Mouse (Mus musculus): ENCODE results near the gene Dnajc5.
A peak's percentile ranks its signal among the peaks of the same experiment; 100 is the strongest.

Dnajc5 gene

DNA sequence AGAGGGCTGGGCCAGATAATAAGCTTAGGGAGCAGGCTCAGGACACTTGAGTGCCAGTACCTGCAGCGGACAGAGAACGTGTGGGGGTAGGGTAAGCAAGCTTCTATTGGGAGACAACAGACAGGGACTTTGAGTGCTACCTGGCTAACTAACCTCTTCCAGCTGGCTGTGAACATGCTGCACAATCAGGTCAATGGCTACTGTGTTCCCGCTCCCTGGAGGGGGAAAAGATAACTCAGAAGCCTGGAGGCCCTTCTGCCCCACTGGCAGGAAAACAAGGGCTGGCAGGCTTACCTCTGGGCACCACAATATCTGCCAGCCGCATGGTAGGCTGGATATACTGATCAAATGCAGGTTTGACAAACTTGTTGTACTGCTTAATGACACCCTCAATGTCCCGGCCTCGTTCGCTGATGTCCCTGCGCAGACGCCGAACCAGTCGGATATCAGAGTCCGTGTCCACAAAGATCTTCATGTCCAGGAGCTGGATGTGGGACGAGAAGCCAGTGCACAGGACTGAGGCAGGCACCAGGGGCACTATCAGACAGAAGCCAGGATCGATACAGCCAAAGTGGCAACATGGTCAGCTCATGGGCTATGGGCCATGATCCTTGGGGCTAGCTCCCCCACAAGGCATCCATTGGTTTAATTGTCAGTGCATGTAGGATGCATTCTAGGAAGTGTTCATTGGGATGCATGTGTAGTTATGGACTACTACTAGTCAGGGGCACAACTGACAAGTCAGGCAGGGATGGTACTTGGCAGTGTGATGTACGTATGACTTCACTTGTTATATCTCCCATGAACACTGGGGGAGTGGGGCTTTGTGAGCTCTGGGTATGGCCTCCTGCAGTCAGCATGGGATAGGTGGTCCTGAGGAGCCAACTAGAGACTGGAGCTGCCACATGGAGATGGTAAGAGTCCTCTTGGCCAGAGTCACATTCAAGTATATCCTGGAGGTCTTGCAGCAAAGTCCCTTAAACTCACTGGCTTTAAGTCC is 52.9 kb downstream of the Dnajc5 start:
- no peak for ATAC-seq (ENCODE audit: low TSS enrichment)

DNA sequence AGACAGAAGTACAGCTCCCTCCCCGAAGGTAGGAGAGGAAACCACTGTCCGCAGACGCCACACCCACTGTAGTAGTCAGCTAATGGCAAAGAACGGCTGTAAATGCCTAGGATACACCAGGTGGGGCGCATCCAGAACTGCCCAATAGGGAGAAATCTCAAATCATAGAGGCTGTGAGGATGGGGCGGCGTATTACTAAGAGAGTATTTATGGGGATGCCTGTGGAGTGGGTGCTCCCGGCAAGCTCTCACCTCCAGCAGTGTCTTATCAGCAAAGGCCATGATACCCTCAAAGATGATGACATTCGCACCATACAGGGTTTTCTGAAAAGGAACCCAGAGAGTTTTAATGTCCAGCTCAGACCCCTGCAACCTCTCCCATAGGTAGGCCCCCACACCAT is 53.7 kb downstream of the Dnajc5 start:
- ATAC-seq (ENCODE audit: low TSS enrichment): no peak

DNA sequence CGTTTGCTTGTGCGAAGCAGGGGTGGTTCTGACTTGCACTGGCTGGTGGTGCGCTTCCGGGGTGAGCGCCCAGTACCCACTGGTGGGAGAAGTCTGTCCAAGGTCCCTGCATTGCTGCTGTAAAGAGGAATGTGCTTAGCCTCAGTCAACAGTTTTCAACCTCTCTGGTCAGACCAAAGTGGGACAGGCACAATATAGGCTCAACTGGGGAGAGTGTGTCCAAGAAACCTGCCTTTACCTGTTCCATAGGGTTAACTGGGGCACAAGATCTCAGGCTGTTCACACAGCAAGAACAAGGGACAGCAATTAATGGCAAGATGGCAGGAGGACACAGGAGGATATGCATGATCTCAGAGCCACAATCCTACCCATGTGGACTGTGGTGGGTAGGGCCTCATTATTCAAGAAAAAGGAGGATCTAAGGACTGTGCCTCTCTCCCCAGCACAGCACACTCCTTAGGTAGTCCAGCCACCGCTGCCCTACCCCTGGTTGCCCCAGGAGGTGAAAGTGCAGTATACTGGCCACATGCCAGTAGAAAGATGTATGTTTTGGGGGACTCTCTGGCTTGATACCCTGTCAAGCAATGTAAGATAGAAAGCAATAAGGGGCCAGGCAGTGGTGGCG is 54.7 kb downstream of the Dnajc5 start:
- ATAC-seq (ENCODE audit: low TSS enrichment): no peak

DNA sequence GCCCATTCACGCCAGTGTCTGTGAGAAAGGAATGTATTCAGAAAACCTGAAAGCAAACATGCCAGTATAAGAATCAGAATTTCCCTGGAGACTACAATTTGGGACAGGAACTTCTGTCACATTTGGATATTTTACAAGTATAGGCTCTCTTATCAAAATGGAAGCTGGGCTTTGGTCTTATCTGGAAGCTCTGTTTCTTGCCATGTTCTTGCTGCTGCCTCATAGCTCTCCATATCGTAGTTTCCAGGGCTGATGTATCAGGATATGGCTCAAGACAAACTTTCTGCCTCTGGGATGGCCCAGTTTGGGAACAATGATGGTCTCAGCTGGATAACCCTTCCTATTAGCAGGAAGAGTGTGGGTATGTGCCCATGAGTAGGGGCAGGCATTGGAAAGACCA is 56.3 kb downstream of the Dnajc5 start:
- no peak for ATAC-seq (ENCODE audit: low TSS enrichment)

DNA sequence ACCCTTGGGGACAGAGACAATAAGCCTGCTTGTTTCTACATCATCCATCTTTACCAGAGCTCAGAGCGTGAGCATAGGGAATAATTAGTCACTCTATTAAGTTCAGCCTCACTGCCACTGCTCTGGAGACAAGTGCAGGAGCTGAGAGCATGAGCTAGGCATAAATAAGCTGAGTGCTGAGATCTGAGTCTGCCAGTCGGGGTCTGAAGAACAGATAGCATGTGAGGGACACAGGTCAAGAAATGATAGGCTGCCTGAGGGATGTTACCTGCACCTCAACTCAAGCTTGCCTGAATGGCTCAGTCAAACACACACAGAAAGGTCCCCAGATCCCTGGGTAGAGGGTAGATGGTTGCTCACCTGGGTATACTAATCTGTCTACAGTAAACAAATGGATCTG is 56.8 kb downstream of the Dnajc5 start:
- no peak for ATAC-seq (ENCODE audit: low TSS enrichment)

DNA sequence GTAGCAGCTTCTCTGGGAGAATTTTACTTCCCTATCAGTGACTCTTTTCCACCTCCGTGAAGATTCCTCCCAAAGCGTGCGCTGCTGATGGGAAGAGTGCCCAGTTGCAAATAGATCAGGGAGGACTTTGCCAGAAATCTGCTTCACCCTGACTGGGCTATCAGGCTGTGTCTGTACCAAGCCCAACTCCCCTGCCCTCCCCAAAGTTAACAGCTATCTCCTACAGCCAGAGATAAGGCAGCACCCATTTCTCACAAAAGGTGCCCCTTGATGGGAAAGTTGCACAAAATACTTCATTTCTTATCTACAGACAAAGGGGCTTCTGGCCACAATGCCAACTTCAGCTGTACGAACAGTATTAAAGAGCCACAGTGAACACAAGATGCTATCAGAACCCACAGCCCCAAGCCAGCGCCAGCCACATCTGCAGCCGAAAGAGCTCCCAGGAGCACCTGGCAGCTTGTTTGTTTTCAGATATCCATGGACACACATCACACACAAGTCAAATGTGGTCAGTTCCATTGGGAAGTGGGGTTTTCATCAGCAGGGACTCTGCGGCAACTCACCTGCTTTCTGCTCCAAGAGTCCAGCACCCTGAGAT is 57.8 kb downstream of the Dnajc5 start:
- ATAC-seq (ENCODE audit: low TSS enrichment): no peak

DNA sequence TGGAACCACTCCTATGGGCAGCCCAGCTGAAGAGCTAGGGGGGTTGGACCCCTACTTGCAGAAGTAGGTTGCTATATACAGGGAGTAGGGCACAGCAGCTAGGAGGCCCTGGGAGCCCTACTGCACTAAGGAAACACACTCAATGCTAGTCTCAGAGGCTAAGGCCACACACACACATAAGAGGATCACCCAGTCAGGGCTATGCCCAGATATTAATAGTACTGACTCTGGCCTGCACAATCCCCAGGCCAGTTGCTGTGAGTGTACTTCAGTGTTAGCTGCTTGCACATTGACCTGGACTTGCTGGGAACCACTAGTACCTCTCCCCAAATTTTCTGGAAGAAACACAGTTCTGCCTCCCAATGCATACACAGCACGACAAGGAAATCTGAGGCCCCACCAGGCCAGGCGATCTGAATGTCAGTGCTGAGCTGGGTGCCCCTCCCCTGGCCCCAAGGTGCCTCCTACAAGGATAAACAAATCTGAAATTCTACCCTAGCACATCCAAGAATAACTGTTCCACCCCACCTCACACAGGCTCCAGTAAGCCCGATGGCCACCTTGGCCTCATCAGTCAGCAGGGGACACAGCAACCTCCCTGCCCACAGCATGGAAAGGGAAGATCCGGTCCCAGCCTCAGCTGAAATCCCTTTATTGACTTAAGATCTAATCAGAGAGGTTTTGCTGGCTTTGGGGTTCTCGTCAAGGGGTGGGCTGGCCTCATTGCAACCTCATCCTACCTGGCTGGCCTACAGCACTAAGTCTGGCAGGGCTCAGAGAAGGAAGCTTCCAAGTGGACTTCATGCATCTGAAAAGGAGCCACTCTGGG is 58.7 kb downstream of the Dnajc5 start:
- no peak for ATAC-seq (ENCODE audit: low TSS enrichment)

DNA sequence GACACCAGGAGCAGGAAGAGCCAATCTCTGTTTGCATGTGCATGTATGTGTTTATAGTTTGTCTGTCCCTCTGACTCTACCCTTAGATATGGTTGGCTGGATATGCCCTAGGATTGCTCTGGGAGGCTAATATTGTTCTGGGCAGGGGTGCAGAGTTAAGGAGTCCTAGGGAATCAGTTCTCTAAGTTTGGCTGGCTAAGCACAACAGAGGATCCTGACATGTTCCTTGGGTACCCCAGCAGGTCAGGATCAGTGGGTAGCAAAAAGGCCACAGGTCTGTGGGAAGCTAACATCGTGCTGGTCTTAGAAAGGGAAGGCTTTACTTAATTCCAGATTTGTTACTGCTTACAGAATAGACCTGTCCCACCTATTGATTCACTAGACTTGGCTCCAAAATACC is 59.4 kb downstream of the Dnajc5 start:
- no peak for ATAC-seq (ENCODE audit: low TSS enrichment)

DNA sequence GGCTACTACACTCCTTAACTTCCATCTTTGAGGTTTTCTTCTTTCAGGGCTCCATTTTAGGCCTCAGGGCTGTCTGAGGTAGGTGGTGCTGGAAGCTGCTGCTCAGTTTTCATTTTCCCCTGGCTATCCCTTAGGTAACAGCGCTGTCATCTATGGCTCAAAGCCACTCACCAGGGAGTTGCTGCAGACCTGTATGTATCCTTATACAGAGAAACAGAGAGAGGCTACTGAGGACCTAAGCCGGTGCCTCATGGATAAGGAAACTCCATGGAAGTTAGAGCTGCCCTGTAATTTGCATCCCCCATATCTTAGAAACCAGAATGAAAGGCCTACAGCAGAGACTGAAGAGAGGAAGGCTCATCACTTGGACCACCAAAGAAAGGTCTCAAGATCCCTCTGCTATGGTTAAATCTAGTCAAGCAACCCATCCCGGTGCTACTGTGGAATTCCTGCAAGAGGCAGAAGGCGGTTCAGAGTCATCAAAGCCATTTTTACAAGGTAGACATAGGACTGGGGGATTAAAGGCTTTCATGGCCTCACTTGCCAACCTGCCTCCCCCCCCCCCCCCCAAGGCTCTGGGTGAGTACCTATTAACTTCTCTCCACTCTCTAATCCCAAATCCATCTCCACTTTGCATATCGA is 60.0 kb downstream of the Dnajc5 start:
- ATAC-seq (ENCODE audit: low TSS enrichment): no peak

DNA sequence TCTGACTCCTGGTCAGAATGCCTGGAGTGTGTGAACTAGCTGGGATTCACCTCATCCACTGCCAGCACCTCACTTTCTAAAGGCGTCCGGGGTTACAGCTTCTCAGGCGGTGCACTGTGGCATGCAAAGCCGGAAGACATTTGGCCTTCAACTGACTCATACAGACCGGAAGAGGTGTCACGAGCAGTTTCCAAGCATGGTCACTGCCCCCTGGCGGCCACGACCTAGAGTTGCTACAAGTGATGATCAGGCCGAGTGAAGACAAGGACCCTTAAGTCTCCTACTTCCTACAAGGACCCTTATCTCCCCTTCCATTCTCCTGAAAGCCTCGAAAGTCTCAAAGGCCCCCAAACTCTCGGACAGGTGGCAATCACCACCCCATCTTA is 60.7 kb downstream of the Dnajc5 start:
- peak; percentile 62 for ATAC-seq (ENCODE audit: low TSS enrichment)

DNA sequence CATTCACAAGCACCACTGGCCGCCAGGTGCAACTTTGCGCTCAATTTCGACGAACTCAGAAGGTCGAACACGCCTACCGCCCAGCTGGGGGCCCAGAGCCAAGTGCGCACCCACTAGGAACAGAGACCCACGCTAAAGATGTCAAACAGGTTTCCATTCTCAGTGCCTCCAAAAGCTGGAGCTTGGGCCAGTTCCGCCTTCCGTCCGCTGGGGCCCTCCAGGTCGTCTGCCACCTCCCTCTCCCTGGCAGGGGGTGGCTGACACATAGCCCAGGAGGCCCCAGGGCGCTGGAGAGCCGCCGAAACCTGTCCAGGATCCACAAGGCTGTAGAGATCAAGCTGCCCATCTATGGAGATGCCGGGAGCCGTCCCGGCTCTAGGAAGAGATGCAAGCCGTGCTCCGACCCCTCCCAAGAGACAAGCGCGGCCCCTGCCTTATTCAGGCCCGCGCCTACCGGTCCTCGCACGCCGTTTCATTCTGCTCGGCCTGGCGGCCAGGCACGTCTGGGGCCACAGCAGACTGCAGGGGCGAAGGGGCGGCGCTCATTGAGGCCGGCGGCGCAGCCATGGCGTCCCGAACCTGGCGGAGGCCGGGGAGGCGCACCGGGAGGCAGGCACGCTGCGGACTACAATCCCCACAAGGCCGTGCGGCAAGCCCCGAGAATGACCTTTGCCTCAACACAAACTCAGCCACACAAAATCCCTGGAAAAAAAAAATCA is 61.3 kb downstream of the Dnajc5 start:
- ATAC-seq (ENCODE audit: low TSS enrichment): peak; percentile 79

DNA sequence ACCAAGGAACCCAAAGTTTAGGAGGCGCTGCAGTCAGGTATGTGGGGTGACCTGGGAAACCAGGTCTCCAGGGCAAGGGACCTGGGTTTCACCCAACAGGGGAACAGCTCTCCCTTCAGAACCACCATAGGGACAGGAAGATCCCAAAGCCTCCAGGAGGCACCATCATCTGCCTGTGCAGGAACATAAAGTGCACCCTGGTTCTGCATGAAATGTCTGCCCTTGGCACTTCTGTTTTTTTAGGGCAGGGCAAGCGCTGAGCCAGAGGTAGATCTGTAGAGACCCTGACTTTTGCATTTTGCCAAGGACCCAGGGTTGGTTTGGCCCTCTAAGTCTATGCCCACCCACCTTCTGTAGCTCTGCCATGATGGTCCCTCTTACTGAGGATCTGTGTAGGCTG is 62.1 kb downstream of the Dnajc5 start:
- no peak for ATAC-seq (ENCODE audit: low TSS enrichment)

DNA sequence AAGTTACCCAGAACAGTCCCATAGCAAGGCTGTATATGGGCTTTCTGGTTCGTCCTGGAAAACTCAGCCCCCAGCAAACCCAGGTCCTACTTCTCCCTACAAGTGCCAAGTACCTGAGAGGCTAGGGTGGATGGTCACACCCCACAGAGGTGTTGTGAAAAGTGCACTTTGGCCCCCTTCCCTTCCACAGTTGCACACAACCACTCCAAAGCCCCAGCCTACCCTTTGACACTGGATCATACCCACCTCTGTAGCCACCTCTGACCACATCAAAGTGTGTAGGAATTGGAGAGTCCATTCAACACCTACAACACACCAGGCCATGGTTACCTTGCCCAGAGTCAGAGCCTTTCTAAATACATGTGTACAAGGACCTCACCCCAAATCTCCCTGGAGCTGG is 62.7 kb downstream of the Dnajc5 start:
- ATAC-seq (ENCODE audit: low TSS enrichment): no peak

DNA sequence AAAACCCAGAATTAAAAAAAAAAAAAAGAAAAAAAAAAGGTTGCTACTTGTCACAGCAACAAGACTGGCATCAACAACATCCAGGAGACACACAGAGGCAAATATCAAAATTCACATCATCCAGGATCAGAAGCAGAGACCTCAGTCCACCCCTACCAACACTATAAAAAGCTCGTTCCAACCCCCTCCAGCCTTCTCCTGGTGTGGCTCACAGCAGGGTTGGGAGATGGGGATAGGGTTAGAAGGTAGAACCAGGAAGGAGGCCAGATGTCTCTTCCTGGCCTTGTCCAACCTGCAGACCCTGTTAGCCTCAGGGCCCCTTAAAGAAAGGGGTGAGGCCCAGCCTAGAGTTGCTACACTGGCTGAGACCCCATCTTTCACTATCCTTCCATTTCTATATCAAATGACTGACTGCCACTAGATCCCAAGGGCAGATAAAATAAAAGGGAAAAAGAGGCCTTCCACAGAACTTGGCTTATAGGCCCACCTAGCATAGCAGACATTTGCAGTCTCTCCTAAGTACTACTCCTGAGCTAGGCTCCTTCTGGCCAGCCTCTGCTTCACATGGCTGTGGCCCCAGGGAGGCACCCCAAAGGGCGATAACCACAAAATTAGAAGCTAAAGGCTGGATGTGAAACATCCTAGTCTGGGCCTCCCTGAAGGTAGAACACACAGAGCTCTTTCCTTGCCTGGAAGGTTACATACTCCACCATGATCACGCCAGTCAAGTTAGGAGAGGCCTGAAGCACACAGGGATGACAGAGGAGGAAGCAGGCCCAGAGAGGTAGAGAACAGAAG is 63.4 kb downstream of the Dnajc5 start:
- no peak for ATAC-seq (ENCODE audit: low TSS enrichment)

DNA sequence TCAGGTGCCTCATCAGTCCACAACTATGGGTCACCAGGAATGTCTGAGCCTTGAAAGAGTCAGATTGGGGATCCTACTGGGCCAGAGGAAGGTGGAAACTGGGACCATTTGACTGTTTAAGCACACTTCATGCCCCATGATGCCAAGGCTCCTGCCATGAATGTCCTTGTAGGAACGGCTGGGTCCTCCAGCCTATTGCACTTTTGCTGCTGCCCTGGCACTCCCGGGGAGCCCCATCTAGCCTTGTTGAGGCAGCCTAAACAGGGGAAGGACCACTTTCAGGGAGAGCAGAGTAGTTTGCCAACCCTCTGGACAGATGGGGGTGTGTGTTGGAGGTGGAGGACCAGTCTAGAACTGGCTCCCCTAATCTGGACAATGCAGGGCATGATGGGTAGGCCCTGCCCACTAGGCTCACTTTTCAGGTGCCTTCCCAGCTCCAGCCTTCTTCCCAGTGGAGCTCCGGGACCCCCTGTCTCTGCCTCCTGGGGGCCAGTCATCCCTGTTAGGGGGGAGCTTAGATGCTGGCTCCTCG is 64.2 kb downstream of the Dnajc5 start, which contains the start of gene Uckl1:
Gene Uckl1 (minus strand): TSS at position 482 of the 532 bp plus-strand sequence.
- ATAC-seq (ENCODE audit: low TSS enrichment): no peak

DNA sequence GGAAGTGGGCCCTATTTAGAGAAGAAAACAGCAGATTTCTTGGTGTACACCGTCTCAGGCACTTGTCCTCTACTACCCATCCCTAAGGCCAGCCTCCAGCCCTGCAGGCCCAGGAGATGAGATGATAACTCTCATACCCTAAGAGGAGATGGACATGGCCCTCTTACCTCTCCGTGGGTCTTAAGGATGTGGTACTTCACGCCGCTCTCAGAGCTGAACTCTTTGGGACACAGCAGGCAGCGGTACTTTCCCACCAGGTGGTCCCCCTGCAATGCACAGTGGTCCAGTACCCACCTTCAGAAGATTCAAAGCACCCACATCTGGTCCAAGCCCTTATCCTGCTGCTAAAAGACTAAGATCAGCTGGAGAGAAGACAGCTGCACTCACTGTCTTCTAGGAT is 65.2 kb downstream of the Dnajc5 start:
- no peak for ATAC-seq (ENCODE audit: low TSS enrichment)

DNA sequence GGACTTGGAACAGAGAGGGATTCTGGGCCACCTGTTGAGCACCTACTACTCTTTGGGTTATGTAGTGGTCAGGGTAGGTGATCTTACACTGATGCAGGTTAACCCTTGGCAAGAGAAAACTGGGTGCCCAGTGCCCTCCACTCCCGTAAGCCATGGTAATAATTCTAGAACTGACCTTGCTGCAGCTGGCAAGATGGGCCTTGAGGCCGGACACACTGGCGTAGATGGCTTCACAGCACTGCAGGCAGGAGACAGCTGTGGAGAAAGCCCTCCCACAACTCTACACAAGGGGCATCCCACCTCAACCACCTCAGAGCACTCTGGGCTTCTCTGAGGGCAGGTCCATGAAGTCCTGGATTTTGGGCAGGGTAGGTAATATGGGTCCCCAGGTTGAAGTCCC is 65.8 kb downstream of the Dnajc5 start:
- no peak for ATAC-seq (ENCODE audit: low TSS enrichment)

DNA sequence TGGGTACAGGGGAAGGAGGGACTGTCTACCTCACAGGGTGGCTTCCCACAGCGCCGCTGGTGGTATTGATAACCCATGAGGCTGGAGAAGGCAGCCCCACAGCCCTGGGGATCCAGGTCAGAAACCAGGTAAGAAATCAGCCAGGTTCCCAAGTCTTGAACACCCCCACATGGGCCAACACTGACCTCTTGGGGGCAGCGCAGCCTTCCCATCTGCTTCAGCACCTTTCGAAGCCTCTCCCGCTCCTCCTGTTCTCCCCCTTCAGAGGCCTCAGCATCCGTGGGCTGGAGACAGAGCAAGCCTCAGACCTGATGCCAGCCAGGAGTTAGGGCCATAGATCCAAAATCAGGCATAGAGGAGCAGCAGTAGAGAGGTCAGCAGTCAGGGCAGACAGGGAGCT is 67.5 kb downstream of the Dnajc5 start:
- no peak for ATAC-seq (ENCODE audit: low TSS enrichment)

DNA sequence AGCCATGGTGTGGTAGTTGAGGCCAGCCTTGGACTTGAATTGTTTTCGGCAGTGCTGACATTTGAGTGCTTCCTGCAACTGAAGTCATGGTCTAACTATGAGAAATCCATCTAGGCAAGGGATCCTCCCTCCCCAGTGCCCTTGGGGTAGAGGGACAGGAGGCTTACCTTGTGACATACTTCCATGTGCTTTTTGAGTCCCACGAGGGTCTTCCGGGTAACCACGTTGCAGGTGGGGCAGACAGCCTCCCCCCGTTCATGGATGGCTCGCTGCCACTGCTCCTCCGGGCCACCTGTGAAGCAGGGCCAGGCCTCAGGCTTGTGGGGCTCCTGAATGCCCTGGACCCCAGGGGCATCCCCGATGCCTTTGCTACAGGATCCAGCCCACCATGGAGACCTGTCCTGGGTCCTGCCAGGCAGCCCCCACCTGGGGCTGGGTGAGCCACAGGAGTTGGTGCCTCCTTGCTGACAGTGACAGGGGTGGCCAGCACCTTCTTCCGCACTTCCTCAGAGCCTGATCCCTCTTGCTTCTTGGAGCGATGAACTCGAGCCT is 68.0 kb downstream of the Dnajc5 start:
- ATAC-seq (ENCODE audit: low TSS enrichment): no peak
